Mouse (Mus musculus): ENCODE measurements around the gene Lhfpl5.

- no peak for TF ChIP-seq CTCF (IDR thresholded peaks at IDR 0.05; ENCODE audit: control insufficient read depth, insufficient read depth, insufficient read length)
- no peak for TF ChIP-seq MYOD1 (IDR thresholded peaks at IDR 0.05; ENCODE audit: control insufficient read depth, insufficient read length, low read depth)
Observed at GRCm38 (mm10) chr17:28533327-28533726, 42.1 kb upstream of the Lhfpl5 start.

Data from C2C12 (cell line).